Mouse (Mus musculus): ENCODE measurements around the gene Mpped1. TPM values are rescaled to one million over a fixed set of nuclear protein-coding genes. Genes with fewer than 3 reads are reported as not detected.

The Mpped1 gene
- total RNA-seq (2021), result 100 to 1,000 TPM; 170 to 215 TPM

- intact Hi-C loops (cut with DNase I), result no loop called here
- no peak for DNase-seq (ENCODE audit: low spot score in 2 of 2)
Observed at GRCm38 (mm10) chr15:83779387-83779786, at the start of gene Mpped1. Gene Mpped1 (plus strand): TSS chr15:83779467.

GRCm38 (mm10) chr15:83740676-83741422, 38.4 kb upstream of the Mpped1 start:
- intact Hi-C loops (cut with DNase I), result no loop called here
- DNase-seq (ENCODE audit: low spot score in 2 of 2), result peak in 1 of 2 experiments; percentile 78

- intact Hi-C loops (cut with DNase I), result no loop called here
- DNase-seq (ENCODE audit: low spot score in 2 of 2), result no peak
Observed at GRCm38 (mm10) chr15:83742018-83742417, 37.2 kb upstream of the Mpped1 start.

- DNase-seq (ENCODE audit: low spot score in 2 of 2), result peak; percentile 76 to 98
- intact Hi-C loops (cut with DNase I), result loop anchor here (5.0 kb wide), 1 partner anchor 246 kb away; no protein-coding TSS in a partner anchor
Observed at GRCm38 (mm10) chr15:83746311-83746710, 33.0 kb upstream of the Mpped1 start.

- intact Hi-C loops (cut with DNase I), result loop anchor here (5.0 kb wide), 1 partner anchor 243 kb away; no protein-coding TSS in a partner anchor
- DNase-seq (ENCODE audit: low spot score in 2 of 2), result no peak
Observed at GRCm38 (mm10) chr15:83748986-83749385, 30.3 kb upstream of the Mpped1 start.

GRCm38 (mm10) chr15:83749436-83749835, 29.8 kb upstream of the Mpped1 start:
- intact Hi-C loops (cut with DNase I), result loop anchor here (5.0 kb wide), 1 partner anchor 243 kb away; no protein-coding TSS in a partner anchor

GRCm38 (mm10) chr15:83756742-83757141, 22.5 kb upstream of the Mpped1 start:
- intact Hi-C loops (cut with DNase I), result loop anchor here (1.0 to 10.0 kb wide), 3 partner anchors 92 to 242 kb away; partner anchors contain the start of gene Ttll1
- no peak for DNase-seq (ENCODE audit: low spot score in 2 of 2)

More at GRCm38 (mm10) chr15:83749436-83749835, 29.8 kb upstream of the Mpped1 start:
- no peak for DNase-seq (ENCODE audit: low spot score in 2 of 2)

- intact Hi-C loops (cut with DNase I), result loop anchor here (10.0 kb wide), 1 partner anchor 244 kb away; the partner anchor contains the start of gene Ttll1
- no peak for DNase-seq (ENCODE audit: low spot score in 2 of 2)
Observed at GRCm38 (mm10) chr15:83758958-83759357, 20.3 kb upstream of the Mpped1 start.

- peak; percentile 56 to 66 for DNase-seq (ENCODE audit: low spot score in 2 of 2)
- intact Hi-C loops (cut with DNase I), result loop anchor here (2.0 kb wide), 1 partner anchor 294 kb away; no protein-coding TSS in a partner anchor
Observed at GRCm38 (mm10) chr15:83760683-83761082, 18.6 kb upstream of the Mpped1 start.

- intact Hi-C loops (cut with DNase I), result loop anchor here (2.0 kb wide), 1 partner anchor 293 kb away; no protein-coding TSS in a partner anchor
Observed at GRCm38 (mm10) chr15:83761512-83761911, 17.8 kb upstream of the Mpped1 start.

GRCm38 (mm10) chr15:83765388-83766029, 13.8 kb upstream of the Mpped1 start:
- intact Hi-C loops (cut with DNase I), result no loop called here
- DNase-seq (ENCODE audit: low spot score in 2 of 2), result no peak

More at GRCm38 (mm10) chr15:83761512-83761911, 17.8 kb upstream of the Mpped1 start:
- no peak for DNase-seq (ENCODE audit: low spot score in 2 of 2)

DNA sequence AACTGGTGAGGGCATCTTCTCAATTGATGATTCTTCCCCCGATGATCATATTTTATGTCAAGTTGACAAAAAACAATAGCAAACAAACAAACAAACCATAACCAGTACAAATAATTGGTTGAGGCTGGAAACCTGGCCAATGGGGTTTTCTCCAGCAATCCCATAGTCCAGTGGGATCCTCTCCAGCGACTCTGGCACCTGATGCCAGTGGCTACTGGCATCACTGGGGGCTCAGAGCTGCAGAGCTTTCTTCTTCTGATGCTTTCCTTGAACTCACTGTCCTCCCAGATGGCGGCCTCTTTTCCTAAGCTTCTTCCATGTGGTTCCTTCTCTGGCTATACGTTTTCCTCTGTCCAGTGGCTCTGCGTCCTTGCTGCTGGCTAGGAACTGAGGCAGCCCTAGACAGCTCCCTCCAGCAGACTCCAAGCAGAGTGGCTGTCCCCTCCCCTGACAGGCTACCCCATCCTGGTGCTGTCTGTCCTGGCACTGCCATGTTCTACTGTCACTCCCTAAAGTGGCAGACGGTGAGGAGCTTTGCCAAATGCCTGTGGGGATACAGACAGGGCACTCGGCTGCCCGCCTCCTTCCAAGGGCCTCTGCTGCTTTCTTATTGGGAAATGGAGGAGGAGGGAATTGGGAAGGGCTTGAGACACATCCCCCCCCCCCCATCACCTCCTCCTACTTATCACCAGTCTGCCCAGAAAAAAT, 7.8 kb upstream of the Mpped1 start:
- no peak for DNase-seq (ENCODE audit: low spot score in 2 of 2)

GRCm38 (mm10) chr15:83772460-83772859, 6.8 kb upstream of the Mpped1 start:
- DNase-seq (ENCODE audit: low spot score in 2 of 2), result no peak
- intact Hi-C loops (cut with DNase I), result no loop called here

More for the DNA sequence above, 7.8 kb upstream of the Mpped1 start:
- intact Hi-C loops (cut with DNase I), result no loop called here

GRCm38 (mm10) chr15:83772953-83773352, 6.3 kb upstream of the Mpped1 start:
- intact Hi-C loops (cut with DNase I), result no loop called here
- DNase-seq (ENCODE audit: low spot score in 2 of 2), result peak in 1 of 2 experiments; percentile 55

DNA sequence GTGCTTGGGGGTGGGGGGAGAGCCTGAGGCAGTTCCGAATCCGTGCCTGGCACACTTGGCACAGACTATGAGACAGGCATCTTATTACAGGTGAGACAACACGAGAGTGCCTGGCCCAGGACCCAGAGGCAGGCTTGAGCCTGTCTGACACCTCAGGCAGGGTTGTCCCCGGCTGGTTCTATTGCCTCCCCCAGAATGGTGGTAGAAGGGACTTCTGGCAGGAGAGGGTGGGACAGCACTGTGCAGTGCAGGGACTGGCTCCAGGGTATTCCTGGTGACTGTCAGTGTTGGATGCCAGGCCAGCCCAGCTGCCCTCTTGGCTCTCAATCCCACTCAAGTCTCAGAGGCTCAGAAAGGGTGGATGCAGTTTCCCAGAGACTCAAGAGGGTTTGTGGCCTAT, 4.3 kb upstream of the Mpped1 start:
- intact Hi-C loops (cut with DNase I), result no loop called here
- DNase-seq (ENCODE audit: low spot score in 2 of 2), result no peak

DNA sequence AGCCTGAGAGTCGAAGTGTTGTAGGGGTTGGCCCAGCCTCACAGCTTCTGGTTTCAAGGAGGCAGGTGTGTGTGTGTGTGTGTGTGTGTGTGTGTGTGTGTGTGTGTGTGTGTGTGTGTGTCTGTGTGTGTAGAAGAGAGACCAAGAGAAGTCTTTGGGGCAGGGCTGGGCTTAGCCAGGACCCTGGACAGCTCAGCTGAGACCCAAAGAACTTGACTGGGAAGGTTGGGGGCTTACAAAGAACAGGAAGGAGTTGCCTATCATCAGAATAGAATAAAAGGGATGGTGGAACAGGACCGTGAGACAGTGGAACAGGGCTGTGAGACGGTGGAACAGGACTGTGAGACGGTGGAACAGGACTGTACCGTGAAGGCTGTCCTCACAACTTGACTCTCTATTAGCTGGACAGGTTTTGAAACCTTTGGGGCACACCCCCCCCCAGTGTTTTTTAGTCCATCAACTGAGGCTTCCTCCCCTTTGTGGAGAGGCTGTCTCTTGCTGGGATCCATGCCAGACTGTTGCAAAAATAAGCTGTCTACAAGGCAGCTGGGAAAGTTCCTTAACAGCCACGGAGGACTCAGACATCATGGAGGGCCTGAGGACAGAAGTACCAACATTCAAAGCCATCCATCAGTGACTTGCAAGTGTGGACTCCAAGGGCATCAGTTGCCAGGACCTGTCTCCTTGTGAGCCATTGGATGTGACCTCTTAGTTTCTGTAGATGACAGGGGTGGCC, 2.8 kb upstream of the Mpped1 start:
- peak in 1 of 2 experiments; percentile 58 for DNase-seq (ENCODE audit: low spot score in 2 of 2)
- intact Hi-C loops (cut with DNase I), result no loop called here

DNA sequence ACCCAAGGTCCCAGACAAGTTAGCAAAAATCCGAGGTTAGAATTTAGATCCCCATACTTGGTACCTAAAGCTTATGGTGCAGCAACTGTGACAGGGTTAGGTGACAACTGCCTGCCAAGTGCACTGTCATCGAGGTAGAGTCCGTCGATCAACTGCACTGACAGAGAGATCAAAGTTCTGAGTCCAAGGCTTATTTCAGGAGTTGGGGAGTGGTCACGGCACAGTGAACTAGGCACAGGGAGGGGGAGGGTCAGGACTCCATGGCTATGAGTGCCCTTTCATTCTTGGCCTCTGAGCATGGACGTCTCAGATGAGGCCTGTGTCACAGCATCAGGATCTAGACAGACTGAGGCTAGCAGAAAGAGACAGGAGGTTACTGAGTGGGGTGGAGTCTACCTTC, 1.8 kb upstream of the Mpped1 start:
- no peak for DNase-seq (ENCODE audit: low spot score in 2 of 2)
- intact Hi-C loops (cut with DNase I), result no loop called here

GRCm38 (mm10) chr15:83779855-83780740, 831 bp downstream of the Mpped1 start:
- DNase-seq (ENCODE audit: low spot score in 2 of 2), result no peak
- intact Hi-C loops (cut with DNase I), result loop anchor here (1.0 to 5.0 kb wide), 2 partner anchors 62 to 112 kb away; no protein-coding TSS in a partner anchor
